Mouse (Mus musculus) ES-Bruce4 (cell line): ENCODE results near the gene C1qa. TPM values are rescaled to one million over a fixed set of nuclear protein-coding genes. Genes with fewer than 3 reads are reported as not detected.
A peak's percentile ranks its signal among the peaks of the same experiment; 100 is the strongest.

ENCODE experiments used
- H3K27ac ChIP-seq: 2 replicates; pipeline ENCODE4 v1.5.1; 2012; ENCODE audit warnings: low read length, inconsistent platforms; ENCODE audit not compliant: insufficient read depth
- H3K27me3 ChIP-seq: 2 replicates; pipeline ENCODE4 v1.6.1; 2012; ENCODE audit warnings: mild to moderate bottlenecking, low read length, inconsistent platforms; ENCODE audit not compliant: control insufficient read depth, poor library complexity, insufficient read depth, severe bottlenecking
- H3K36me3 ChIP-seq: 2 replicates; pipeline ENCODE4 v1.6.1; 2012; ENCODE audit warnings: inconsistent platforms, mild to moderate bottlenecking, low read length, moderate library complexity; ENCODE audit not compliant: control insufficient read depth, poor library complexity, insufficient read depth, severe bottlenecking
- H3K4me1 ChIP-seq: one replicate; pipeline ENCODE4 v1.8.1; 2011; ENCODE audit warnings: low read length; ENCODE audit not compliant: control insufficient read depth, insufficient read depth
- H3K4me3 ChIP-seq: 2 replicates; pipeline ENCODE4 v1.5.1; 2011; ENCODE audit warnings: low read depth, mild to moderate bottlenecking, low read length
- H3K9ac ChIP-seq: 2 replicates; pipeline ENCODE4 v1.6.1; 2012; ENCODE audit warnings: low read depth, mild to moderate bottlenecking, inconsistent platforms; ENCODE audit not compliant: poor library complexity, severe bottlenecking
- H3K9me3 ChIP-seq: replicated peaks from 2 replicates; pipeline ENCODE4 v1.6.1; 2012; ENCODE audit warnings: mild to moderate bottlenecking, low read length, inconsistent platforms; ENCODE audit not compliant: control insufficient read depth, poor library complexity, insufficient read depth, severe bottlenecking
- CTCF ChIP-seq: IDR thresholded peaks from one replicate; pipeline ENCODE4 v1.8.1; 2011; ENCODE audit warnings: low read depth, low read length
- EP300 ChIP-seq: IDR thresholded peaks from 2 replicates; pipeline ENCODE4 v1.6.1; 2011; ENCODE audit warnings: low read depth, low read length; ENCODE audit not compliant: insufficient read depth
- POLR2A ChIP-seq: IDR thresholded peaks from one replicate; pipeline ENCODE4 v1.8.1; 2011; ENCODE audit warnings: low read length; ENCODE audit not compliant: insufficient read depth
- polyA plus RNA-seq: library from polyadenylated mRNA; stranded (reverse); fragments of >200 nt; gene quantifications from 2 replicates; pipeline ENCODE4 v1.2.4, GENCODE M21; 2011; ENCODE audit warnings: low read depth; ENCODE audit not compliant: missing spikeins, insufficient read depth, insufficient read length

Gene C1qa
- polyA plus RNA-seq: not detected in 2 replicates

GRCm38 (mm10) chr4:136898637-136899036, at the start of gene C1qa:
Gene C1qa, minus strand, starts transcription at chr4:136898803.
- peak within 1 kb of the TSS; percentile 77; the same call in 1 of the 2 replicates for H3K27ac ChIP-seq
- H3K9ac ChIP-seq: no peak within 1 kb of the TSS
- H3K4me1 ChIP-seq: peaks cover 11% of the 10 kb centered on the region
- TF ChIP-seq CTCF (no peak), EP300 (no peak), POLR2A (no peak)
- no peak within 1 kb of the TSS for H3K4me3 ChIP-seq
- H3K9me3 ChIP-seq: no peaks in the 10 kb centered on the region
- no peaks in the 10 kb centered on the region for H3K27me3 ChIP-seq
- no peaks in the 10 kb centered on the region for H3K36me3 ChIP-seq

DNA sequence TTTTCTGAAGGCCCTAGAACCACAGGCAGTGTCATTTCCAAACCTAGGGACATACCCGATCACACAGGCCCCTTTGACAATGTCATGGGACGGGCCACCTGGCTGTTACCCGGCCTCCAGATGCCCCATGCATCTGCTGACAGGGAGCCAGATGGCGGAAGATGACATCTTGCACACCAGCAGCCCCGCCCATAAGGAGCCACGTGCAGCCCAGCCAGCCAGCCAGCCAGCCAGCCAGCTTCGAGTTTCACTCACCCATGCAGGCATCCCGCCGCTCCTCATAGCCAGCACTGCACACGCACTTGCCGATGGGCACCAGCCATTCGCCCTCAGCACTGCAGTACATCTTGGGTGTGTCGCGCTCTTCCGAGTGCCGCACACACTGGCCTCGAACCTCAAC, 46.8 kb upstream of the C1qa start:
- Histone ChIP-seq H3K4me3 (peak overlapping the region; percentile 41), H3K27ac (no peak overlapping the region), H3K9ac (no peak overlapping the region), H3K27me3 (no peaks in the 10 kb centered on the region), H3K4me1 (peaks cover 2% of the 10 kb centered on the region), H3K9me3 (no peaks in the 10 kb centered on the region), H3K36me3 (no peaks in the 10 kb centered on the region)
- TF ChIP-seq POLR2A: no peak
- no peak for TF ChIP-seq EP300
- TF ChIP-seq CTCF: no peak

DNA sequence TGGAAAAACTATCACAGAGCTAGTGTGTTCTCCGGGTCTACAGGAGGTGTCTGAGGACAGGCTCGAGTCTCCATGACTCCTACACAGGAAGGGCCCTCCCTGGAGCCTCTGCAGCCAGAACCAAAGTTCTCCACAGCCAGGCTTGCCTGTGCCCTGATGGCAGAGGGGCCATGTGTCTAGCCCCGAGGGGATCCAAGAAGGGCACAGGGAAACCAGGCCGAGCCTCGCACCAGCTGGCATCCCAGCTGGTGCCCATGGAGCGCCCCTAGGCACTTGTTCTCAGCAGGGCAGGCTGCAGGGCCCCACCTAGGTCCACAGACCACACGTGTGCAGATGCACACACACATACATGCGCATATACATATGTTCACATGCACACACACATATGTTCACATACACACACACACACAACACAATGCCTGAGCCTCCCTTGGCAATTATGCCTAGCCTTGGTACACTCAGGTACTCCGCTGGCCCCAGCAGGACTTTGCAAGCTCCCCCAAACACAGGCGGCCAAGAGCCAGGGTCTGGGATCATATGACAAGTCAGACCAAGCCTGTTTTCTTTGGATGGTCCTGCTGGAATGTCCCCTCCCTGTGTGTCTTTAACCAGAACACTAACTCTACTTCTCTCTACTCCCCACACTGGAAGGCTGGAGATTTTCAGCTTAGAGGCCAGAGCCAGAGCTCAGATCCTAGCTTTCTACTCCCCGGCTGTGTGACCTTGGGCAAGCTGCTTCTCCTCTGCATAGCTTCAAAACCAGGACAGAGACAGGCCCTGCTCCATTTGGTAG, 46.2 kb upstream of the C1qa start:
- H3K4me1 ChIP-seq: peaks cover 2% of the 10 kb centered on the region
- no peak overlapping the region for H3K27ac ChIP-seq
- TF ChIP-seq CTCF: no peak
- TF ChIP-seq POLR2A: no peak
- no peak for TF ChIP-seq EP300
- H3K36me3 ChIP-seq: no peaks in the 10 kb centered on the region
- no peak overlapping the region for H3K4me3 ChIP-seq
- H3K27me3 ChIP-seq: no peaks in the 10 kb centered on the region
- no peak overlapping the region for H3K9ac ChIP-seq
- no peaks in the 10 kb centered on the region for H3K9me3 ChIP-seq

DNA sequence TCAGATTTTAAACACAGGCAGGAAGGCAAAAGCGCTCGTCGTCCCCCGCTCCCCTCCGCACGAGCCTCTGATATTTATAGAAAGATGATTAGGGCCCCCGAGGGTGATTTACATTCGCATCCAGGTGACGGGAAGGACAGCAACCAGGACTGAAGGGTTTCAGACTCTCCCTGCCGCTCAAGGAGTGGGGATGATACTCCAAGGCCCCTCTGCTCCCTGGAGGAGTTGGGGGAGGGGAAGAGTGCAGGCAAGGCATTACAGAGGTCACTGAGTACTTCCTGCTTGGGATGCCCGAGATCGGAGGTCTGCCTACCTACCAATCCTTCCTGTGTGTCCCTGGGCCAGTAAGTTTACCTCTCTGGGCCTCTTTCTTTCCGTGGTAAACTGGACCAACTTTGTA, 44.6 kb upstream of the C1qa start:
- Histone ChIP-seq H3K36me3 (no peaks in the 10 kb centered on the region), H3K9me3 (no peaks in the 10 kb centered on the region), H3K4me3 (peak overlapping the region; percentile 1; the same call in 1 of the 2 replicates), H3K27ac (no peak overlapping the region), H3K27me3 (no peaks in the 10 kb centered on the region), H3K9ac (peak overlapping the region; percentile 14; the same call in 1 of the 2 replicates), H3K4me1 (peaks cover 2% of the 10 kb centered on the region)
- no peak for TF ChIP-seq POLR2A
- TF ChIP-seq CTCF: no peak
- TF ChIP-seq EP300: no peak

GRCm38 (mm10) chr4:136942761-136943160, 44.2 kb upstream of the C1qa start:
- Histone ChIP-seq H3K4me1 (peaks cover 2% of the 10 kb centered on the region), H3K27ac (no peak overlapping the region), H3K36me3 (no peaks in the 10 kb centered on the region), H3K9me3 (no peaks in the 10 kb centered on the region), H3K4me3 (peak overlapping the region; percentile 1; the same call in 1 of the 2 replicates), H3K27me3 (no peaks in the 10 kb centered on the region), H3K9ac (peak overlapping the region; percentile 14; the same call in 1 of the 2 replicates)
- TF ChIP-seq CTCF (no peak), POLR2A (no peak), EP300 (no peak)

GRCm38 (mm10) chr4:136937935-136938334, 39.3 kb upstream of the C1qa start:
- no peaks in the 10 kb centered on the region for H3K27me3 ChIP-seq
- TF ChIP-seq CTCF (no peak), POLR2A (no peak), EP300 (no peak)
- no peak overlapping the region for H3K4me3 ChIP-seq
- H3K4me1 ChIP-seq: no peaks in the 10 kb centered on the region
- H3K36me3 ChIP-seq: no peaks in the 10 kb centered on the region
- H3K9ac ChIP-seq: no peak overlapping the region
- H3K27ac ChIP-seq: no peak overlapping the region
- H3K9me3 ChIP-seq: no peaks in the 10 kb centered on the region
